Mouse (Mus musculus) splenic B cell, adult 2 months (primary cell): Measurements from ENCODE around the gene Rnf144a.
"Not testable (repeated sequence)": the region's sequence is repeated elsewhere in the genome, so short reads cannot be mapped to it uniquely, and the experiment has no call there.

ENCODE experiments used
- DNase-seq: peaks from one replicate; pipeline ENCODE4 v3.0.0-alpha.2; 2011; ENCODE audit warnings: low read depth, low spot score
- H3K27me3 ChIP-seq: 2 replicates; pipeline ENCODE4 v1.6.1; 2012; ENCODE audit warnings: mild to moderate bottlenecking, low read length, moderate library complexity, mixed read lengths; ENCODE audit not compliant: control insufficient read depth, poor library complexity, insufficient read depth, severe bottlenecking
- H3K36me3 ChIP-seq: 2 replicates; pipeline ENCODE4 v1.6.1; 2012; ENCODE audit warnings: mild to moderate bottlenecking, low read length, moderate library complexity, mixed read lengths; ENCODE audit not compliant: control insufficient read depth, poor library complexity, insufficient read depth, severe bottlenecking

Gene Rnf144a

GRCm38 (mm10) chr12:26415104-26415771, at the start of gene Rnf144a:
Gene Rnf144a (minus strand): TSS chr12:26415254.
- Histone ChIP-seq H3K36me3 (no peaks in the 10 kb centered on the region), H3K27me3 (no peaks in the 10 kb centered on the region)
- DNase-seq = peak; percentile 91

GRCm38 (mm10) chr12:26460091-26460490, 45.0 kb upstream of the Rnf144a start:
- DNase-seq = peak; percentile 27
- no peaks in the 10 kb centered on the region for H3K36me3 ChIP-seq
- no peaks in the 10 kb centered on the region for H3K27me3 ChIP-seq

DNA sequence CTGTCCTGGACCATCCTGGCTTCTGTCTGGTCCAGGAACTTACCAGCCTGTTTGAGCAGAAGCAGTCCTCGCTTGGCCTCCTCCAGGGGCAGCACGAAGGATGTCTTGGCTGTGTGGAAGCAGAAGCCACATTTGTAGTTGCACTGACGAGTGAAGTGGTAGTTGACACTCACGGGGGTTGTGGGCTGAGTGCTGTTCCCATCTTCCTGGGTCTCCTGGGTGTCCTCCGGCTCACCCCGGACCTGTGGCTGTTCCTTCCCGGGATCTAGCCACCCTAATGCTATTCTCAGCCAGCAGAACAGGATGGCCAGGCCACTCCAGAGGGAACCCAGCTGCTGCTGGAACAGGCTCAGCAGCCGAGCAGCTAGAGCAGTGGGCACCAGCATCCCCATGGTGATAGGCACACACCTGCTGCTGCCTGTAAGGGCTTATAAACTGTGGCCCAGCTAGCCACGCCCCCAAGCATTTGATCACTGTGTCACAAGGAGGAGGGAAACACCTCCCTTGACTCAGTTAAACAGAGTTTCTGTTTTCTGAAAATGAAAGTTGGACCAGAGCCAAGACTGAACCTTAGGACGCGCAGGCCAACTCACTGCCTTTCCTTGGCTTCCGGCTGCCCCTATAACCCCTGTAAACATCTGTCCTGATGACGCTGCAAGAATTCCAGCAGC, 41.1 kb upstream of the Rnf144a start, which contains the start of gene Rsad2:
Gene Rsad2 (minus strand): TSS at position 425 of the 671 bp plus-strand sequence.
- DNase-seq = peak; percentile 91
- Histone ChIP-seq H3K27me3 (no peaks in the 10 kb centered on the region), H3K36me3 (no peaks in the 10 kb centered on the region)

DNA sequence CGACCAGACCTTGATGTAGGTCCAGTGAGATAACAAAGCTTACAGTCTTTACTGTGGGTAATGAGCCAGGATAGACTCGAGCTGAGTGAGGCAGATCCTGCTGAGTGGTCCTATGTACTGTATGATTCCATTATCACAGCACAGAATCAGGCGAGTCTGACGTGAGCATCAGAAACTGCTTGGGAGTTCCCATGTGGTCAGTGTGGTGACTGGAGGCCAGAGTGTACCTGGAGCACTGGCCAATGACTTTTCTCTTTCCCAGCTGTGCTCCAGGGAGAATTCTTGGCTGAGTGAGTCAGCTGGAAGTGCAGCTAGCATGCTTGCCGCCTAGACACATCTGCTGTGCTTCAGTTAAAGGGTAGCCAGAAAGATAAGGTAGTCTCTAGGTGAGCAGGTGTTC, 39.6 kb upstream of the Rnf144a start:
- DNase-seq = no peak
- Histone ChIP-seq H3K27me3 (no peaks in the 10 kb centered on the region), H3K36me3 (no peaks in the 10 kb centered on the region)

- Histone ChIP-seq H3K27me3 (no peaks in the 10 kb centered on the region), H3K36me3 (no peaks in the 10 kb centered on the region)
- no peak for DNase-seq
These were observed 37.9 kb upstream of the Rnf144a start for GRCm38 (mm10) chr12:26452951-26453350.

DNA sequence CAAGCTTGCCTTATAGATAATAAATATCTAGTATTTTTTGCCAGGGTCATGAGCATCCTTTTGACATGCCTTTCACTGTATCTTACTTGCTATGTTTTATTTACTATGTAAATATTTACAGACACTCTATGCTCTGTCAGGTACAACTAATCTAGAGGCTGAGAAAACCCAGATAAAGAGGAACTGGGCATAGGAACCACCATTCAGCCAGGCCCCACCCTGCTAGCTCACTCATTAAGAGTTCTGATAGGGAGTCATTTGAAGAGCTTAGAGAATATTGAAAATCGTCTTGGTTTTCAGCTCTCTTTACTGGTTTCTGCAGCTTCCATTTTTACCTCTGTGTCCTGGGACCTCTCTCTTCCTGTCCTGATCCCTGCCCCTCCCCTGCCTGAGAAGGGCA, 36.1 kb upstream of the Rnf144a start:
- peak; percentile 45 for DNase-seq
- Histone ChIP-seq H3K27me3 (no peaks in the 10 kb centered on the region), H3K36me3 (no peaks in the 10 kb centered on the region)

- H3K27me3 ChIP-seq = no peaks in the 10 kb centered on the region
- no peak for DNase-seq
- H3K36me3 ChIP-seq = no peaks in the 10 kb centered on the region
These were observed 34.4 kb upstream of the Rnf144a start for GRCm38 (mm10) chr12:26449483-26449882.

DNA sequence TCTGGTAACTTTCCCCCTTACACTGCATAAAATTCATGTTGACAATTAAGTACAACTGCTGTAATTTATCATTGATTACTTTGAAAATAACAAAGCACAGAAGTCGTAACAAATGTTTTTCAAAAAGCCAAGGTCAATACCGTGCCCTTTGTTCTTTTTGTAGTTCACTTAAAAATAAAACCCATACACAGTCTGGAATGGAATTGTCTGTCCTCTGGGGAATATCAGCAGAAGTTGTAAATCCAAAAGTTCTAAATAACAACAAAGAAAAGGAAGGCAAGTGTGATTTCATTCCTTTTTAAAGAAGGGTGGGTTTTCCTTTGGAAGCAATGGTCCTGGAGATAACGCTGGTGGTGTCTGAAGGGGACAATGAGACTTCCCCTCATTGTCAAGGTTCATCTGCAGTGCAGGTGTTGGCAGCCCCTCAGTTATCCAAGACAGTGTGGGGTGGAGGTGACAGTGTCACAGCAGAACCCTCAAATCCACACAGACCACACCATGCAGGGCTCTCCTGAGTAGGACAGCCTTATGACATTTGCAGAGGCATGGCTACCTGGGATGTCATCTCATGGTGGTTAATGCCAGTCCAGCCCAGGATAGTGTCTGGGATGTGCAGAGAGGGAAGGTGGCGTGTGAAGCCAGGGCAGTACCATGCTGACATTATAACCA, 31.5 kb upstream of the Rnf144a start:
- DNase-seq = no peak
- Histone ChIP-seq H3K27me3 (no peaks in the 10 kb centered on the region), H3K36me3 (no peaks in the 10 kb centered on the region)

- H3K36me3 ChIP-seq = no peaks in the 10 kb centered on the region
- DNase-seq = no peak
- no peaks in the 10 kb centered on the region for H3K27me3 ChIP-seq
These were observed 29.5 kb upstream of the Rnf144a start for GRCm38 (mm10) chr12:26444511-26444910.

DNA sequence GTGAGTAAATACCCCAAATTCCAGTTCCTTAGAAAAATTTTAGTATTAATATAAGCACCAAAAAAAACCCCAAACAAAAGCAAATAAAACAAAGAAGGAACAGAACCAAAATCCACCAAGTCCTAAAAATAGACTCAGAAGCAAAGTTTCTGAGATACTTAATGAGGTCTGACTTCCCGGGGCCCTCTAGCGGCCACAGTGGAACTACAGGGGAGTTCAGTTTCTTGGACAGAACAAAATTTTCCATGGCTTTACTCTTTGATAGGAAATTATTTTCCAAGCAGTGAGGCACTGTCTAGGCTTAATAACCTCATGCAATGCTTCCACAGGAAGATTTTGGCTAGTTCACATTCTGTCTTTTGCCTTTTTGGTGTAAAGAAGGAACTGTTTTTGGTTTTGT, 29.0 kb upstream of the Rnf144a start:
- H3K36me3 ChIP-seq = no peaks in the 10 kb centered on the region
- no peaks in the 10 kb centered on the region for H3K27me3 ChIP-seq
- peak; percentile 68 for DNase-seq

DNA sequence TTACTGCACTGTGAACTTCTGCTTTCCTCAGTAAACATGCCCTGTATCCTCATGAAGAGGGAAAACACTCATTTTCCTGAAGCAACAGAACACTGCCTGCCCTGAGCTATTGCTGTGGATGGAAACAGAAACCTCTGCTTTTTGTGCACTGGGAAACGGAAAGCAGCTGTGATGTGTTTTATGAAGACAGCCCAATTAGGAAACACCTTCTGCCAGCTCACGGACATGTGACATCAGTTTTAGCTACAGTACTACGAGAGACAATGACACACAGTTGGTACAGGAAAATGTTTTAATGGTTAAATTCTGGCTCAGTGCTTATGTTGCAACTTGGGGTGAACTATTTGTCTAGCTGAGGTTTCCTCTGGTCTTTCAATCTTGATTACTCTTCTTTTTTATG, 24.3 kb upstream of the Rnf144a start:
- no peak for DNase-seq
- no peaks in the 10 kb centered on the region for H3K27me3 ChIP-seq
- no peaks in the 10 kb centered on the region for H3K36me3 ChIP-seq

DNA sequence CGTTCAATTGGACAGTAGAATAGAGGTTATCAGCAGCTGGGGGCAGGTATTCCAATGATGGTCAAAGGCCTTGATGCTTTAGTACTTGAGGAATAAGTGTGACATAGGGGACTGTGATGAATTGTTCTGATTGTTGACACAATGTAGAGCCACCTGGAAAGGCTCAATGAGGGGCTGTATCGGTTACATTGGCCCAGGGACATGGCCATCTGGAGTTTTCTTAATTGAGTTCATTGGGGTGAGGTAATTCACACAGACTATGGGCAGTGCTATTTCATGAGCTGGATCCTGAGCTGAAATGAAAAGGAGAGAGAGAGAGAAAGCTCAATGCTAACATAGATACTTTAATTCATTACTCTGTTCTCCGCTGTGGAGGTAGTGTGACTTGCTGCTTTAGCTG, 22.9 kb upstream of the Rnf144a start:
- no peak for DNase-seq
- Histone ChIP-seq H3K36me3 (no peaks in the 10 kb centered on the region), H3K27me3 (no peaks in the 10 kb centered on the region)

DNA sequence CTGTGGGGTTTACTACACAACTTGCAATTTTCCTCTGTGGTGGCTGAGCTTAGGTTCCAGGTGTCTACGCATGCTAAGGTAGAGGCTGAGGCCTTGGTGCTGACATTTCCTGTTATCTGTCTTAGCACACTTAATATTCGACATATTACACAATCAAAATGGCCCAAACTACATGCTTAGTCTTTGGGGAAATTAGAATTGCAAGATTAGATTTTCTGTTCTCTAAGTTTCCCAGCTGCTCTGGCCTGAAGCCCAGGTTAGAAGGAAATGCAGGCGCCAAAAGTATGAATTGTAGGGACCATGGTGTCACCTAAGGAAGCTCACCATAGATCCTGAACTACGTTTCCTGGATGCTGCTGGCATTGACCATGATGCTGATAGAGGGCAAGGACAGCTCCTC, 21.3 kb upstream of the Rnf144a start:
- DNase-seq = no peak
- Histone ChIP-seq H3K36me3 (no peaks in the 10 kb centered on the region), H3K27me3 (no peaks in the 10 kb centered on the region)

DNA sequence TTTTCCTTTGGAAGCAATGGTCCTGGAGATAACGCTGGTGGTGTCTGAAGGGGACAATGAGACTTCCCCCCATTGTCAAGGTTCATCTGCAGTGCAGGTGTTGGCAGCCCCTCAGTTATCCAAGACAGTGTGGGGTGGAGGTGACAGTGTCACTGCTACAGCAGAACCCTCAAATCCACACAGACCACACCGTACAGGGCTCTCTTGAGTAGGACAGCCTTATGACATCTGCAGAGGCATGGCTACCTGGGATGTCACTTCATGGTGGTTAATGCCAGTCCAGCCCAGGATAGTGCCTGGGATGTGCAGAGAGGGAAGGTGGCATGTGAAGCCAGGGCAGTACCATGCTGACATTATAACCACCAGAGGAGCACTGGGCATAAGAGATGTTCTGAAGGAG, 13.7 kb upstream of the Rnf144a start:
- DNase-seq, H3K27me3 ChIP-seq: not testable (repeated sequence)

DNA sequence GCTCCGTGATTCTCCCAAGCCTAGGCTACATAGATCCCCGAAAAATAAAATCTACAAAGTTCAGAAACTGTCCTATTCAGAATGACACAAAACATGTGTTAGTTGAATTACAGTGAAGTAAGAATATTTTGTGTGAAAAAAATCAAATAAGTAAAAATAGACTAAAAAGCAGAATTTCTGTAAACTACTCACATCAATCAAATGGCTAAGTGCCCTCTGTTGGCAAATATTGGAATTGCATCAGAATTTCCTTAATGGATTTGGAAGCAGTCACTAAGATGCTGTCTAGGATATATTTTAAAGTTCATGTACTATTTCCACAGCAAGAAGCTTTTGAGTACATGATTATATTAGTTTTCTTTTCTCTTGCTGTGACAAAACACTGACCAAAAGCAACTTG, 9.8 kb upstream of the Rnf144a start:
- peak; percentile 82 for DNase-seq
- no peaks in the 10 kb centered on the region for H3K36me3 ChIP-seq
- no peaks in the 10 kb centered on the region for H3K27me3 ChIP-seq

More for the DNA sequence above, 13.7 kb upstream of the Rnf144a start:
- H3K36me3 ChIP-seq = not testable (repeated sequence)
